Mouse (Mus musculus): ENCODE data around the gene Dtl.
"Not testable (repeated sequence)": the region's sequence is repeated elsewhere in the genome, so short reads cannot be mapped to it uniquely, and the experiment has no call there.

Dtl gene

GRCm38 (mm10) chr1:191517969-191518368 lies 57.4 kb downstream of the Dtl start:
- no peak for DNase-seq

GRCm38 (mm10) chr1:191517056-191517455 lies 58.3 kb downstream of the Dtl start:
- no peak for DNase-seq

- not testable (repeated sequence) for DNase-seq
These were observed 59.0 kb downstream of the Dtl start for GRCm38 (mm10) chr1:191516351-191516750.

GRCm38 (mm10) chr1:191513195-191513594 lies 62.1 kb downstream of the Dtl start:
- DNase-seq, result no peak

GRCm38 (mm10) chr1:191512383-191512782 lies 63.0 kb downstream of the Dtl start:
- no peak for DNase-seq

- DNase-seq, result no peak
These were observed 63.8 kb downstream of the Dtl start for GRCm38 (mm10) chr1:191511503-191511902.

- no peak for DNase-seq
These were observed 65.5 kb downstream of the Dtl start for GRCm38 (mm10) chr1:191509865-191510264.

- no peak for DNase-seq
These were observed 66.2 kb downstream of the Dtl start for GRCm38 (mm10) chr1:191509131-191509530.

GRCm38 (mm10) chr1:191506791-191507190 lies 68.6 kb downstream of the Dtl start:
- no peak for DNase-seq

GRCm38 (mm10) chr1:191499666-191500065 lies 75.7 kb downstream of the Dtl start:
- no peak for DNase-seq

GRCm38 (mm10) chr1:191498271-191498955 lies 76.9 kb downstream of the Dtl start:
- no peak for DNase-seq

- no peak for DNase-seq
These were observed 78.7 kb downstream of the Dtl start for GRCm38 (mm10) chr1:191496676-191497075.

- DNase-seq, result peak in 1 of 2 experiments; percentile 23
These were observed 80.3 kb downstream of the Dtl start for GRCm38 (mm10) chr1:191495051-191495467.

- DNase-seq, result peak; percentile 27 to 34
These were observed 81.1 kb downstream of the Dtl start for GRCm38 (mm10) chr1:191494303-191494655.

- DNase-seq, result peak; percentile 52 to 63
These were observed 81.7 kb downstream of the Dtl start for GRCm38 (mm10) chr1:191493476-191494302.

- DNase-seq, result peak in 1 of 2 experiments; percentile 35
These were observed 84.9 kb downstream of the Dtl start for GRCm38 (mm10) chr1:191490446-191490845.
